Mouse (Mus musculus) gastrocnemius, adult 2 months (tissue): ENCODE data around the gene Gm28038. TPM values are rescaled to one million over a fixed set of nuclear protein-coding genes. Genes with fewer than 3 reads are reported as not detected.

Experiments used
- DNase-seq: peaks from one replicate; pipeline ENCODE4 v3.0.0; 2022
- H3K27ac ChIP-seq: fragments of 200-600 bp; 2 replicates; pipeline ENCODE4 v1.8.1; 2022; ENCODE audit warnings: mild to moderate bottlenecking
- H3K4me3 ChIP-seq: fragments of 200-600 bp; 2 replicates; pipeline ENCODE4 v1.8.1; 2022; ENCODE audit warnings: mild to moderate bottlenecking, moderate library complexity
- CTCF ChIP-seq: fragments of 200-600 bp; IDR thresholded peaks from 2 replicates; pipeline ENCODE4 v1.8.1; 2022; ENCODE audit warnings: antibody characterized with exemption, mild to moderate bottlenecking, moderate library complexity
- intact Hi-C: fragments of 180-260 bp; cut with DNase I; formaldehyde crosslinking; loops from one replicate; pipeline ENCODE4 v1.15.1; 2025
- total RNA-seq, 2 experiments: library from RNA; stranded (reverse); gene quantifications; 2 replicates each; pipeline ENCODE4 v1.2.3; 2021

Gene Gm28038
- total RNA-seq, 2 experiments from 2014 or later = 1.8 TPM; not detected in 1

GRCm38 (mm10) chr2:30311481-30311880, 30.6 kb downstream of the Gm28038 start:
- no peak for TF ChIP-seq CTCF
- no peak for DNase-seq
- Histone ChIP-seq H3K4me3 (no peak overlapping the region), H3K27ac (no peak overlapping the region)
- intact Hi-C loops = no loop called here

DNA sequence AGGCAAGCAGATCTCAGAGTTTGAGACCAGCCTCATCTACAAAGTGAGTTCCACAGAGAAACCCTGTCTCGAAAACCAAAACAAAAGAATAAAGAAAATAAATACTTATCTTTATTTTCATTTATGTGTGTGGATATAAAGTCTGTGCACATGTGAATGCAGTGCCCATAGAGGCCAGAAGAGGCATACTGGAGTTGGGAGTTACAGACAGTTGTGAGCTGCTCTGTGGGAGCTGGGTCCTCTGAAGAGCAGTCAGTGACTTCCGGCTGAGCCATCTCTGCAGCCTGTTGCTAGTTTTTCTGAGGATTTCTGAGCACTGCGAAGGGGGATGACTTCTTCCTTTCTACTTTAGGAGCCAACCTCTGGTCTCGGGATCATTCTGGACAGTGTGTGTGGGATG, 35.3 kb downstream of the Gm28038 start:
- H3K27ac ChIP-seq = no peak overlapping the region
- H3K4me3 ChIP-seq = no peak overlapping the region
- no peak for TF ChIP-seq CTCF
- intact Hi-C loops = no loop called here
- no peak for DNase-seq

DNA sequence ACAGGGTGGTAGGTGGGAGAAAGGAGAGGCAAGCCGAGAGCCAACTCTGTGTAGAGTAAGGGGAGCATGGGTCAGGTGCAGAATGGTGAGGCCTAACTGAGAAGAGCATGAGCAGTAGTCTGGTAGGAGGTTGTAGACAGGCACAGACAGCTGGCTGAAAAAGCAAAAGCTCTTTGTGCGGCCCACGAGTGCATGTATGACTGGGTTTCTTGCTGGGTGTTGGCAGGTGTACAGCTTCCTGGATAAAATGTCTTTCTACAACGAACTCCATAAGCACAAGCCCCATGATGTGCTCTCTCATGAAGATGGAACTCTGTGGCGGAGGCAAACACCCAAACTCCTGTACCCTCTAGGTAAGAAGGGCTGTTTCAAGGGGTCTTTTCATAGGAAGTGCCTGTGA, 36.1 kb downstream of the Gm28038 start:
- intact Hi-C loops = no loop called here
- Histone ChIP-seq H3K4me3 (no peak overlapping the region), H3K27ac (no peak overlapping the region)
- DNase-seq = no peak
- no peak for TF ChIP-seq CTCF

DNA sequence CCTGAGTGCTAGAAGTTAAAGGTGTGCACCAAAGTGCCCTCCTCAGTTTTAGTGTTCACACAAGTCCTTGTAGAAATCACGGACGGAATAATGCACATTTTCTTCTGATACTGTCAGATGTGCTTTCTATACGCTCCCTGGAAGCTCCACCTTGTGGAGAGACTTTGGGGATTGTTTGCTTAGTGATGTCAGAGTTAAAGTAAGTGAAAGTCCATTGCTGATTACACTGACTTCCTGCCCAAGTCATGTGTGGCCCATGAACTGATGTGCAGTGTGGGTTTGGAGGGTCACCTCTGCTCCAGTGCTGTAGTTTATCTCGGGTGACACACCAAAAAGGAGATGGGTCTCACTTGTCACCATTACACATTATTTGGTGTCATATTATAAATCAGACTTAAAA, 38.4 kb downstream of the Gm28038 start:
- Histone ChIP-seq H3K27ac (no peak overlapping the region), H3K4me3 (no peak overlapping the region)
- no peak for TF ChIP-seq CTCF
- no peak for DNase-seq
- intact Hi-C loops = no loop called here

DNA sequence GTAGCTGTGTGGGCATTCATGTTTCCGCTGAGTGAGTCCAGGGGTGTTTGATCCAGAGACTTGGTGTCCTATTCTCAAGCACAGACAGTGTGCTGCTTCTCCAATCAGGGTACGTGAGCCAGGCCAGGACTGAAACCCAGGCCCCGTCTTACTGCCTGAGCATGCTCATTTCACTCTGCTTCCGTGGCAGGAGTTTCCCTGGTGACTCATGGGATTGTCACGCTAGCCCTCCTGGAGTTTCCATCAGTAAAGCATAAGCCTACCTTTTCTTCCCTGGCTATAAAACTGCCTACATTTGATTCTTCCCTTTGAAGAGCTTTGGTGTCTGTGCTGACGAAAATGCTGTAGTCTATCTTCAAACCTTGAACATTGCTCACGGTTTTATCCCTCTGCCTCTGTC, 42.3 kb downstream of the Gm28038 start:
- Histone ChIP-seq H3K4me3 (no peak overlapping the region), H3K27ac (no peak overlapping the region)
- DNase-seq = no peak
- TF ChIP-seq CTCF = no peak
- intact Hi-C loops = no loop called here

GRCm38 (mm10) chr2:30325296-30325695, 44.5 kb downstream of the Gm28038 start:
- H3K27ac ChIP-seq = no peak overlapping the region
- H3K4me3 ChIP-seq = no peak overlapping the region
- TF ChIP-seq CTCF = no peak
- DNase-seq = no peak
- intact Hi-C loops = no loop called here

DNA sequence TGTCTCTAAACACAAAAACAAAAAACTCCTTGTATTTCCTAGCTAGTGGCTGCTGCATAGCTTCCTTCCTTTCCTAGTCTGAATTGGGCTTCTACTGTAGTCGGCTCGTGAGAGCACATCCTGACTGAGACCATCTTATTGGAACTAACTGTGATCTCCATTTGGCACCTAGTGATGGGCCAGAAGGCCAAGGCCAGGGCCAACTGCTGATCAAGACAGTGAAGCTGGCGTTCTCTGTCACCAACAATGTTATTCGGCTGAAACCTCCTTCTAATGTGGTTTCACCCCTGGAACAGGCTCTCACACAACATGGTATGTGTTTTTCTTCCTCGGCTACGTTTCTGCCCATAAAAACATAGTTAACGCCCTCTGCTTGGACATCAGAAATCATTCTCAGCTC, 46.4 kb downstream of the Gm28038 start:
- Histone ChIP-seq H3K4me3 (no peak overlapping the region), H3K27ac (peak overlapping the region; percentile 72)
- no peak for DNase-seq
- no peak for TF ChIP-seq CTCF
- intact Hi-C loops = no loop called here

GRCm38 (mm10) chr2:30328791-30329190, 47.9 kb downstream of the Gm28038 start:
- intact Hi-C loops = no loop called here
- DNase-seq = no peak
- no peak overlapping the region for H3K4me3 ChIP-seq
- no peak overlapping the region for H3K27ac ChIP-seq
- TF ChIP-seq CTCF = no peak

DNA sequence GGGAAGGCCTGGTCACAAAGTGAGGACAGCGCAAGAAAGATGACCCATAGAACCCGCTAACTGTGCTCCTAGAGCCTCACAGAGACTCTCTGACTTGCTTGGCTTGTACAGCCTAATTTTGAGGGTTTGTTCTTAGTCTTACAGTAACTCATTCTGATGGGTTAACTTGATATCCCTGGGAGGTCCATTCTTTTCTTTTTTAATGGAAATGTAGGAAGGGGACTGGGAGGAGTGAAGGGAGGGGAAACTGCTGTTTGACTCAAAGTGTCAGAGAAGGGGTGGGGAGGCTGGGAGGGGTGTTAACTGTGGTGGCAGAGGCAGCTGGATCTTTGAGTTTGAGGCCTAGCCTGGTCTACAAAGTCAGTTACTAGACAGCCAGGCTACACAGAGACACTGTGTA, 54.5 kb downstream of the Gm28038 start:
- no peak for DNase-seq
- no peak for TF ChIP-seq CTCF
- Histone ChIP-seq H3K4me3 (no peak overlapping the region), H3K27ac (no peak overlapping the region)
- intact Hi-C loops = no loop called here

DNA sequence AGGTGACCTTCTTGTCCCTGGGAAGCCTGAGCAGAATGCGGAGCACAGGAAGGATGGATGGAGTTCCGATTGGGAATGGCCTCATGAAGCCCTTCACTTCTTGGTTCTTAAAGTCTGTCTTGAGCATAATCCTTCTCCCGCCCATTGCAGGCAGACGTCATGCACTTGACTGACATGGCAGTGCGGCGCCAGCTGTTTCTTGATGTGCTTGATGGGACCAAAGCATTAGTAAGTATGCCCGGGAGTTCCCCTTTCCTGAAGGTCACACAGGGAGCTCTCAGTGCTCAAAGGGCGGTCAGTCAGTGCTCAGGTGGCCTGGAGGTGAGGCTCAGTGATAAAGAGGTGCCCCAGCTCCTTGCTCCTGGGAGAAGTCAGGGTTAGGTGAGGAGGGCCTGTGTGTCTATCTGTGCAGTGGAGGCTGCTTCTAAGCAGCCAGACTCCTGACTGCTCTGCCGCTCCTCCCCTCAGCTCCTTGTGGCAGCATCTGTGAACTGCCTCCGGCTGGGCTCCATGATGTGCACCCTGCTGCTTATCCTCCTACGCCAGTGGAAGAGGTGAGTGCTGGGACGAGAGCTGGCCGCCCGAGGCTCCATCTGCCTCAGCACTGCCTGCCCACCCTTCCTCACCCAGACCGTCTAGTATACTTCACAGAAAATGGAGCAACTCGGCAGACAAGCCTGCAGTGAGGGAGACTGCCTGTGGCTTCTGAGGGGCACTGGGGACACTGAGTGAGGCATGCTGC, 55.5 kb downstream of the Gm28038 start:
- no peak overlapping the region for H3K4me3 ChIP-seq
- no peak for TF ChIP-seq CTCF
- no peak for DNase-seq
- intact Hi-C loops = no loop called here
- H3K27ac ChIP-seq = no peak overlapping the region

- TF ChIP-seq CTCF = no peak
- intact Hi-C loops = no loop called here
- H3K4me3 ChIP-seq = no peak overlapping the region
- DNase-seq = no peak
- no peak overlapping the region for H3K27ac ChIP-seq
These were observed 56.3 kb downstream of the Gm28038 start for GRCm38 (mm10) chr2:30337179-30337578.

- intact Hi-C loops = no loop called here
- TF ChIP-seq CTCF = no peak
- no peak overlapping the region for H3K4me3 ChIP-seq
- no peak overlapping the region for H3K27ac ChIP-seq
- DNase-seq = no peak
These were observed 61.2 kb downstream of the Gm28038 start for GRCm38 (mm10) chr2:30342061-30342460.

DNA sequence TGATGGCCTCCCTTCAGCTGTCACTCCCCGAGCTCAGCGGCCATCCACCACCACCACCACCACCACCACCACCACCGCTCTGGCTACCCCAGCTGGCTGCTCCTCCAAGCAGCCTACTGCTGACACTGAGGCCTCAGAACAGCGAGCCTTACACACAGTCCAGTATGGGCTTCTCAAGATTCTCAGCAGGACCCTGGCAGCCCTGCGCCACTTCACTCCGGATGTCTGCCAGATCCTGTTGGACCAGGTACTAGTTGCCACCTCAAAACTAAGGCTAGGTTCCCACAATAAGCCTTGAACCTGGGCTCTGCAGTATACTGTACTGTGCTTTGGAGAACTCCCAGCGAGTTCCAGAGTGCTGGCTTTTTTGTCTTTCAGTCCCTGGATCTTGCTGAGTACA, 61.7 kb downstream of the Gm28038 start:
- no peak for DNase-seq
- TF ChIP-seq CTCF = no peak
- H3K4me3 ChIP-seq = no peak overlapping the region
- intact Hi-C loops = no loop called here
- H3K27ac ChIP-seq = no peak overlapping the region

- intact Hi-C loops = no loop called here
- Histone ChIP-seq H3K27ac (peak overlapping the region; percentile 16; the same call in 1 of the 2 replicates), H3K4me3 (no peak overlapping the region)
- DNase-seq = no peak
- TF ChIP-seq CTCF = no peak
These were observed 62.8 kb downstream of the Gm28038 start for GRCm38 (mm10) chr2:30343601-30344137.
